ENCODE assay signal across 12 mouse cellular contexts in genomic region chr9:55046764-55047163, GRCm38 (mm10). TPM values are rescaled to one million over a fixed set of nuclear protein-coding genes. Genes with fewer than 3 reads are reported as not detected.
DNase-seq lines count a peak whose midpoint lies in the region; ATAC-seq and TF ChIP-seq lines count a peak whose summit lies in the region.
"Had no signal": no experiment of that assay in that cellular context is flagged by ENCODE, and none has a peak within 500 bp of the region (broad histone marks: within the 10 kb centered on the region; RNA-seq: fewer than 3 reads in every experiment).

No protein-coding gene starts in this region.

- H3K27me3 ChIP-seq in E14TG2a.4 (ENCODE audit: insufficient read depth, low read length): peaks cover 32% of the 10 kb centered on the region

- no peak for DNase-seq in layer of hippocampus, adult 2 months (ENCODE audit: low spot score in 2 of 2)
- DNase-seq in layer of hippocampus, adult 8-10 months (ENCODE audit: low spot score in 2 of 2): no peak
- peak; percentile 39 for DNase-seq in R1 (ENCODE audit: low read depth, low spot score)
- DNase-seq in right cerebral cortex, postnatal 25 days: no peak
- DNase-seq in right cerebral cortex, postnatal 4 days: no peak
- DNase-seq: kidney, adult 11 months had no signal

- peak; percentile 71 for TF ChIP-seq CTCF in layer of hippocampus, adult 2 months (conservative IDR thresholded peaks at IDR 0.05)
- peak; percentile 28; the same call in 1 of the 2 replicates for TF ChIP-seq CTCF in E14TG2a.4 (conservative IDR thresholded peaks at IDR 0.05; ENCODE audit: low read length)

- no peak overlapping the region for H3K27ac ChIP-seq in layer of hippocampus, adult 2 months
- H3K27ac ChIP-seq: forebrain, embryonic 10.5 days; limb, embryonic 10.5 days; stomach, embryonic 15.5 days had no signal

- peaks cover 35% of the 10 kb centered on the region for H3K4me1 ChIP-seq in E14TG2a.4 (replicated peaks; ENCODE audit: low read depth, low read length)

- no peak overlapping the region for H3K4me3 ChIP-seq in layer of hippocampus, adult 2 months
- H3K4me3 ChIP-seq in E14TG2a.4 (replicated peaks; ENCODE audit: low read length): no peak overlapping the region
- H3K4me3 ChIP-seq: forebrain, embryonic 10.5 days; limb, embryonic 10.5 days; stomach, embryonic 15.5 days had no signal

- 0 out of 2 replicates have a peak, but pooled peaks have one; percentile 37 for ATAC-seq in granulocyte monocyte progenitor cell, adult 5-6 weeks (replicated peaks; ENCODE audit: poor library complexity, severe bottlenecking)
- ATAC-seq in erythroblast, adult 5-6 weeks (replicated peaks; ENCODE audit: low FRiP score, poor library complexity, severe bottlenecking): no peak

- H3K9me3 ChIP-seq in E14TG2a.4 (ENCODE audit: low read length): no peaks in the 10 kb centered on the region
- H3K9me3 ChIP-seq: forebrain, embryonic 10.5 days; limb, embryonic 10.5 days; stomach, embryonic 15.5 days had no signal

- no peaks in the 10 kb centered on the region for H3K36me3 ChIP-seq in E14TG2a.4 (ENCODE audit: insufficient read depth, low read length)
- H3K36me3 ChIP-seq: forebrain, embryonic 10.5 days; limb, embryonic 10.5 days; stomach, embryonic 15.5 days had no signal

RNA-seq across cellular contexts. Expression of gene Chrnb4, which starts 1.8 kb away (rescaled TPM):
- under 1 TPM in 1 of 2 experiments, not detected in 1; 0.10 TPM for total RNA-seq in layer of hippocampus, adult 2 months (2021)
- under 1 TPM in 3 of 4 experiments, not detected in 1; 0.20 to 0.52 (median 0.25) TPM for total RNA-seq in layer of hippocampus, adult 8-10 months (2022)
- total RNA-seq in granulocyte monocyte progenitor cell, adult 5-6 weeks (2014; fragmentation: Nextera tagmentation): not detected in 2 replicates
- not detected in 2 replicates for total RNA-seq in granulocyte monocyte progenitor cell, adult 5-6 weeks (2017)
- not detected in 2 replicates for total RNA-seq in erythroblast, adult 5-6 weeks (2015; ENCODE audit: low replicate concordance)
- not detected in 2 replicates for total RNA-seq in erythroblast, adult 5-6 weeks (2017; ENCODE audit: low replicate concordance)

RNA-seq across cellular contexts. Expression of gene Chrna3, which starts 20.4 kb away (rescaled TPM):
- under 1 TPM; 0.17 to 0.18 TPM for total RNA-seq in layer of hippocampus, adult 2 months (2021)
- total RNA-seq in layer of hippocampus, adult 8-10 months (2022): under 1 TPM; 0.12 to 0.48 (median 0.44) TPM
- not detected in 2 replicates for total RNA-seq in granulocyte monocyte progenitor cell, adult 5-6 weeks (2014; fragmentation: Nextera tagmentation)
- not detected in 2 replicates for total RNA-seq in granulocyte monocyte progenitor cell, adult 5-6 weeks (2017)
- not detected in 2 replicates for total RNA-seq in erythroblast, adult 5-6 weeks (2015; ENCODE audit: low replicate concordance)
- total RNA-seq in erythroblast, adult 5-6 weeks (2017; ENCODE audit: low replicate concordance): not detected in 2 replicates
